Mouse (Mus musculus): Measurements from ENCODE around the gene Cacna1a.

DNA sequence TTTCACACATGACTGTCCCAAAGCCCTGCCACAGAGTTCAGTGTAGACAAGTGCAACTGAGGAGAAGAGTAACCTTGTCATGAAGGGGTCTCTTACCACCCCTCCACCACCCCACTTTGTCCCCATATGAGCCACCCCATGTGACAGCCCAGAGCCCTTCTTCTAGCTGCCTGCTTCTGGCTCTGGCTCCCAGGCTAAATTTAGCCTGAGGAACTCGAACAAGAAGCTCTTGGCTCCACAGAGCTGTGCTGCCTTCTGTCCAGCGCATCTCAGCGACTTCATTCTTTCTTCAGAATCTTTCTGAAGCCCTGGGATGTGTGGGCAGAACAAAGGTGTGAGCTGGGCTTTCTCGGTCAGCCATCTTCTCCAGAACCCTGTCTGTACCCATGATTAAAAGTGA, 141.3 kb downstream of the Cacna1a start:
- no peak for TF ChIP-seq CTCF (IDR thresholded peaks at IDR 0.05; ENCODE audit: borderline replicate concordance, control insufficient read depth, extremely low read depth, insufficient read depth, low read length, poor library complexity)
- no peak for TF ChIP-seq POLR2A (IDR thresholded peaks at IDR 0.05; ENCODE audit: control insufficient read depth, extremely low read depth, insufficient read depth, low read length, poor library complexity)
